ENCODE assay signal across 8 mouse cellular contexts in the genomic region with DNA sequence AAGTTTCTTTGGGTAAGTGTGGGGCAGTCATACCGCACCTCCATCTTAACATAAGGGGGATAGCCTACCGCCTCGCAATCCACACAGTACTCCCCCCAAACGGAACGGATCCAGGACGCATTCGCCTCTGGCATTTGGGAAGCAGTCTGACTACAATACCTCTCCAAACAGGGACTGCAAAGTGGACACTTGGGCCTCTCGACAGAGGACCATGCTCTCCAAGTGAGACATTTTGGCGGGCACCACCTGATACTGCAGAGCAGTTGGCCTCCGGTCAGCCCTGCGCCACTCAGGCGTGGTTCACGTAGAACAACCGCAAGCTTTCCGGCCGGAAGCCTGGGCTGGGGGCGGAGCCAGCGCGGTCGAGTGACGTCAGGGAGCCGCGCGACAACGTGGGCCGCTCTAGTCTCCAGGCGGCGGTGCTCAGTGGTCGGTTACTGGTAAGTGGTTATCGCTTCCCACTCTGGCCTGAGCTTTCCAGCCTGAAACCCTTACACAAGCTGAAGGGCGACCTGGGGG. TPM values are rescaled to one million over a fixed set of nuclear protein-coding genes. Genes with fewer than 3 reads are reported as not detected.
DNase-seq lines count a peak whose midpoint lies in the region; ATAC-seq and TF ChIP-seq lines count a peak whose summit lies in the region.

Gene Orc5 (minus strand): TSS at position 397 of the 519 bp plus-strand sequence.

- H3K4me1 ChIP-seq in hindbrain, postnatal 0 days (ENCODE audit: insufficient read depth, low read length): 0 out of 2 replicates have a peak, but pooled peaks cover 3% of the 10 kb centered on the region

- intact Hi-C loops in left cerebral cortex, adult 2 months (cut with DNase I): loop anchor here (10.0 kb wide), 1 partner anchor 735 kb away; no protein-coding TSS in a partner anchor

- TF ChIP-seq CTCF in hindbrain, postnatal 0 days (IDR thresholded peaks at IDR 0.05; ENCODE audit: low read depth): peak; percentile 38
- no peak for TF ChIP-seq CTCF in left cerebral cortex, adult 2 months (IDR thresholded peaks at IDR 0.05)

- H3K4me3 ChIP-seq in hindbrain, postnatal 0 days (ENCODE audit: low read length): peak within 1 kb of the TSS; percentile 72
- H3K4me3 ChIP-seq in left cerebral cortex, adult 2 months: peak within 1 kb of the TSS; percentile 78

- peak; percentile 84 for DNase-seq in WW6 (ENCODE audit: low read depth, low spot score)
- DNase-seq in cerebellum, postnatal 4 days (ENCODE audit: low spot score in 2 of 2): peak; percentile 84 to 93
- DNase-seq in gastrocnemius, adult 18-20 months (ENCODE audit: low spot score): peak; percentile 93
- DNase-seq in hindbrain, postnatal 0 days (ENCODE audit: low spot score): peak; percentile 97
- peak; percentile 93 to 94 for DNase-seq in left cerebral cortex, adult 2 months (ENCODE audit: extremely low spot score in 1 of 2, low spot score in 2 of 2)
- DNase-seq in right cerebral cortex, adult 2 months (ENCODE audit: low spot score in 2 of 2): peak; percentile 93 to 95
- peak; percentile 93 for DNase-seq in urinary bladder, postnatal 14 days (ENCODE audit: low spot score)

- H3K9me3 ChIP-seq in hindbrain, postnatal 0 days (ENCODE audit: low read length): no peaks in the 10 kb centered on the region

- no peaks in the 10 kb centered on the region for H3K27me3 ChIP-seq in hindbrain, postnatal 0 days (ENCODE audit: insufficient read depth, low read length)

- peak; percentile 100 for ATAC-seq in hindbrain, postnatal 0 days
- peak; percentile 96 for ATAC-seq in megakaryocyte, adult 5-6 weeks (ENCODE audit: poor library complexity, severe bottlenecking)

- peak within 1 kb of the TSS; percentile 84 for H3K9ac ChIP-seq in hindbrain, postnatal 0 days (replicated peaks; ENCODE audit: low read length)

- under 1% methylated on average over 31 of the region's 31 CpGs for WGBS in hindbrain, postnatal 0 days

- peaks cover 14% of the 10 kb centered on the region for H3K36me3 ChIP-seq in hindbrain, postnatal 0 days (ENCODE audit: insufficient read depth, low read length)

- H3K27ac ChIP-seq in hindbrain, postnatal 0 days: peak within 1 kb of the TSS; percentile 91
- peak within 1 kb of the TSS; percentile 90 for H3K27ac ChIP-seq in left cerebral cortex, adult 2 months

- H3K4me2 ChIP-seq in hindbrain, postnatal 0 days (ENCODE audit: low read depth, low read length): peak within 1 kb of the TSS; percentile 88

RNA-seq across cellular contexts. Expression of gene Orc5, which starts in this region (rescaled TPM):
- total RNA-seq in gastrocnemius, adult 18-20 months (2021): 1 to 10 TPM; 7.4 to 8.3 TPM
- 21.5 and 26.3 TPM in 2 replicates for total RNA-seq in hindbrain, postnatal 0 days (2014; rRNA removed)
- 30.4 and 30.7 TPM in 2 replicates for polyA plus RNA-seq in hindbrain, postnatal 0 days (2015; fragmentation: Nextera tagmentation; extraction: Ambion mirVana)
- 10 to 100 TPM; 16.5 to 20.8 TPM for total RNA-seq in left cerebral cortex, adult 2 months (2021)
- 18.6 and 22.5 TPM in 2 replicates for total RNA-seq in megakaryocyte, adult 5-6 weeks (2015)
- 15.1 and 17.3 TPM in 2 replicates for total RNA-seq in megakaryocyte, adult 5-6 weeks (2017)

Comparison
In these comparisons a context has a peak if more than half of its experiments do, and no peak if none do; other contexts are left out.
1. Peak in every context shown above with its lines: DNase-seq, ATAC-seq, H3K4me3 ChIP-seq and H3K27ac ChIP-seq.